Mouse (Mus musculus) R1 (cell line): ENCODE data around the gene Pik3ap1.

ENCODE experiments used
- DNase-seq: peaks from one replicate; pipeline ENCODE4 v3.0.0-alpha.2; 2018; ENCODE audit warnings: low read depth, low spot score

The Pik3ap1 gene

GRCm38 (mm10) chr19:41369557-41370460 lies 15.1 kb downstream of the Pik3ap1 start:
- no peak for DNase-seq

GRCm38 (mm10) chr19:41366854-41367517 lies 17.9 kb downstream of the Pik3ap1 start:
- DNase-seq, result no peak

- DNase-seq, result no peak
These were observed 18.6 kb downstream of the Pik3ap1 start for GRCm38 (mm10) chr19:41366192-41366853.

GRCm38 (mm10) chr19:41365570-41365969 lies 19.3 kb downstream of the Pik3ap1 start:
- no peak for DNase-seq

- DNase-seq, result no peak
These were observed 20.4 kb downstream of the Pik3ap1 start for GRCm38 (mm10) chr19:41364509-41364908.

- DNase-seq, result no peak
These were observed 21.9 kb downstream of the Pik3ap1 start for GRCm38 (mm10) chr19:41362963-41363362.

- DNase-seq, result peak; percentile 46
These were observed 24.4 kb downstream of the Pik3ap1 start for GRCm38 (mm10) chr19:41360459-41360858.

- no peak for DNase-seq
These were observed 30.5 kb downstream of the Pik3ap1 start for GRCm38 (mm10) chr19:41354287-41354951.

GRCm38 (mm10) chr19:41349624-41350023 lies 35.3 kb downstream of the Pik3ap1 start:
- no peak for DNase-seq

GRCm38 (mm10) chr19:41348161-41348560 lies 36.7 kb downstream of the Pik3ap1 start:
- DNase-seq, result no peak

- no peak for DNase-seq
These were observed 37.6 kb downstream of the Pik3ap1 start for GRCm38 (mm10) chr19:41347326-41347725.

- no peak for DNase-seq
These were observed 38.6 kb downstream of the Pik3ap1 start for GRCm38 (mm10) chr19:41346099-41346850.

- no peak for DNase-seq
These were observed 39.7 kb downstream of the Pik3ap1 start for GRCm38 (mm10) chr19:41345028-41345741.

- no peak for DNase-seq
These were observed 40.3 kb downstream of the Pik3ap1 start for GRCm38 (mm10) chr19:41344666-41345027.

- DNase-seq, result no peak
These were observed 42.3 kb downstream of the Pik3ap1 start for GRCm38 (mm10) chr19:41342592-41343090.

GRCm38 (mm10) chr19:41341677-41342076 lies 43.2 kb downstream of the Pik3ap1 start:
- DNase-seq, result no peak

- peak; percentile 13 for DNase-seq
These were observed 45.7 kb downstream of the Pik3ap1 start for GRCm38 (mm10) chr19:41339020-41339836.

- DNase-seq, result no peak
These were observed 46.5 kb downstream of the Pik3ap1 start for GRCm38 (mm10) chr19:41338379-41338778.

GRCm38 (mm10) chr19:41335721-41336120 lies 49.2 kb downstream of the Pik3ap1 start:
- no peak for DNase-seq
